Mouse (Mus musculus) thymus, adult 2 months (tissue): Measurements from ENCODE around the gene Crkl.

Experiments used
- CTCF ChIP-seq: fragments of 200-500 bp; IDR thresholded peaks from 2 replicates; pipeline ENCODE4 v1.5.1; 2012; ENCODE audit warnings: mild to moderate bottlenecking, control low read depth, low read length, moderate library complexity, borderline replicate concordance; ENCODE audit not compliant: control insufficient read depth, poor library complexity, insufficient read depth; ENCODE audit errors: extremely low read depth
- POLR2A ChIP-seq: fragments of 200-500 bp; IDR thresholded peaks from 2 replicates; pipeline ENCODE4 v1.6.1; 2012; ENCODE audit warnings: mild to moderate bottlenecking, low read length, control low read depth, moderate library complexity; ENCODE audit not compliant: control insufficient read depth, poor library complexity, insufficient read depth; ENCODE audit errors: extremely low read depth

GRCm38 (mm10) chr16:17510686-17511085 is 58.9 kb downstream of the Crkl start:
- no peak for TF ChIP-seq POLR2A
- TF ChIP-seq CTCF: no peak
